Mouse (Mus musculus) hindbrain, embryonic 14.5 days (tissue): ENCODE results near the gene Gpr158. TPM values are rescaled to one million over a fixed set of nuclear protein-coding genes. Genes with fewer than 3 reads are reported as not detected.

Experiments used
- polyA plus RNA-seq: library from polyadenylated mRNA; unstranded; fragments of >200 nt; fragmentation: Nextera tagmentation; extraction: Ambion mirVana; gene quantifications from 2 replicates; pipeline ENCODE4 v1.2.1, GENCODE M21; 2014

Gene Gpr158
- polyA plus RNA-seq, 1 experiment from 2014 or later, result 4.9 TPM

Other genes with a start within 250 kb of the Gpr158 start
- gene Enkur, start 162.2 kb upstream of the Gpr158 start, polyA plus RNA-seq, result 5.3 and 7.9 TPM in 2 replicates
- gene Thnsl1, start 161.8 kb upstream of the Gpr158 start, polyA plus RNA-seq, result 24.6 and 27.8 TPM in 2 replicates